Mouse (Mus musculus) myocyte (in vitro differentiated cells): ENCODE measurements around the gene Rundc1.
A peak's percentile ranks its signal among the peaks of the same experiment; 100 is the strongest.

Experiments
- CEBPB ChIP-seq: IDR thresholded peaks from 2 replicates; pipeline ENCODE4 v1.6.1; 2011; ENCODE audit warnings: mild to moderate bottlenecking, moderate library complexity; ENCODE audit not compliant: poor library complexity, insufficient read depth, severe bottlenecking
- E2F4 ChIP-seq: IDR thresholded peaks from one replicate; pipeline ENCODE4 v1.6.1; 2011; ENCODE audit warnings: mild to moderate bottlenecking, control low read depth, moderate library complexity; ENCODE audit not compliant: insufficient read depth
- MYOD1 ChIP-seq, 3 experiments: IDR thresholded peaks; one replicate each; pipeline ENCODE4 v1.6.1; 2011; ENCODE audit warnings: control low read depth in 2 of 3, low read depth in 2 of 3, mild to moderate bottlenecking in 2 of 3, moderate library complexity in 1 of 3; ENCODE audit not compliant: insufficient read length in 2 of 3, control insufficient read depth in 1 of 3
- MYOG ChIP-seq, 3 experiments: IDR thresholded peaks; one replicate each; pipeline ENCODE4 v1.6.1; 2011; ENCODE audit warnings: control low read depth in 2 of 3, low read depth in 2 of 3, mild to moderate bottlenecking in 2 of 3; ENCODE audit not compliant: insufficient read length in 2 of 3, control insufficient read depth in 1 of 3, insufficient read depth in 1 of 3
- POLR2A ChIP-seq: IDR thresholded peaks from one replicate; pipeline ENCODE4 v1.6.1; 2011; ENCODE audit warnings: low read depth, mild to moderate bottlenecking, control low read depth, moderate library complexity; ENCODE audit not compliant: insufficient read length
- POLR2AphosphoS2 ChIP-seq: IDR thresholded peaks from one replicate; pipeline ENCODE4 v1.6.1; 2011; ENCODE audit warnings: low read depth, control low read depth; ENCODE audit not compliant: insufficient read length
- TCF12 ChIP-seq: IDR thresholded peaks from one replicate; pipeline ENCODE4 v1.6.1; 2011; ENCODE audit warnings: mild to moderate bottlenecking, control low read depth; ENCODE audit not compliant: poor library complexity, insufficient read depth, severe bottlenecking
- TCF3 ChIP-seq: IDR thresholded peaks from one replicate; pipeline ENCODE4 v1.6.1; 2011; ENCODE audit warnings: low read depth, control low read depth; ENCODE audit not compliant: insufficient read length
- USF1 ChIP-seq: IDR thresholded peaks from one replicate; pipeline ENCODE4 v1.6.1; 2011; ENCODE audit warnings: low read depth, mild to moderate bottlenecking, control low read depth, moderate library complexity

- TF ChIP-seq POLR2A (peak; percentile 56), CEBPB (no peak), USF1 (no peak), MYOD1 (IDR thresholded peaks at IDR 0.05; ENCODE audit: control insufficient read depth in 1 of 3, insufficient read length in 2 of 3, low read depth in 2 of 3) (peak in 1 of 3 experiments; percentile 38), POLR2AphosphoS2 (peak; percentile 59), MYOG (IDR thresholded peaks at IDR 0.05; ENCODE audit: control insufficient read depth in 1 of 3, insufficient read depth in 1 of 3, insufficient read length in 2 of 3, low read depth in 2 of 3) (peak in 2 of 3 experiments; percentile 40 to 72), E2F4 (no peak), TCF3 (no peak), TCF12 (no peak)
Measured at GRCm38 (mm10) chr11:101424105-101424851, 607 bp upstream of the Rundc1 start, which contains the start of gene Gm27029.
